Mouse (Mus musculus): ENCODE data around the gene Tril. TPM values are rescaled to one million over a fixed set of nuclear protein-coding genes. Genes with fewer than 3 reads are reported as not detected.

Tril gene
- polyA plus RNA-seq, 1 experiment, result not detected

GRCm38 (mm10) chr6:53779526-53779925, 41.1 kb downstream of the Tril start:
- 82% methylated on average over 7 of the region's 7 CpGs for WGBS
- Histone ChIP-seq H3K27ac (ENCODE audit: insufficient read depth, low read depth, low read length) (no peak overlapping the region), H3K4me3 (ENCODE audit: insufficient read depth, low read depth, low read length) (no peak overlapping the region), H3K4me1 (ENCODE audit: control insufficient read depth, insufficient read depth, low read length) (no peaks in the 10 kb centered on the region)
- TF ChIP-seq CTCF (IDR thresholded peaks at IDR 0.05; ENCODE audit: insufficient read depth, low read depth, low read length) (no peak), POLR2A (IDR thresholded peaks at IDR 0.05; ENCODE audit: insufficient read depth, low read depth, low read length) (no peak)

DNA sequence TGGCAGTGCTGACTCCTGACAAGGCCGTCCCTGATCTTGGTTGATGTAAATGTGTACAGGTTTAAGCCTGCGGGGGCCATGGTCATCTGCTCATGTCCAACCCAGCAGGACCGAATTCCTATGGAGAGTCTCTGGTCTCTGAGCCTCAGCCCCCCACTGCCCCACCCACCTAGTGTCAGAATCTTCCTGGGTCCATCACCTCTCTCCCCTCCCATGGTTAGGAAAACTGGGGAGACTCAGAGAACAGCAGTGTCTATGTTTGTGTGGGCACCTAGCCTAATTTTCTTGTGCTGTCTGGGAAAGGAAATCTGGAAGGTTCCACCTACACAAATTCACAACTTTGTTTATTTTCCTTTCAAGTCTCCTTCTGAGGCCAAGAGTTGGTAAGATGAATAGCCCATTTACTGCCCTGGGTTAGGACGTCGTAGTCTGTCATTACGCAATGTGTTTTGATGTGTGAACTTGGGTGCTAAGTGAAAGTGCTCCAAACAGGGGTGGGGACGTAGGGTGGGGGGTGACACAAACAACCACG, 42.1 kb downstream of the Tril start:
- WGBS, result 75% methylated on average over 8 of the region's 8 CpGs
- TF ChIP-seq CTCF (IDR thresholded peaks at IDR 0.05; ENCODE audit: insufficient read depth, low read depth, low read length) (no peak), POLR2A (IDR thresholded peaks at IDR 0.05; ENCODE audit: insufficient read depth, low read depth, low read length) (no peak)
- Histone ChIP-seq H3K27ac (ENCODE audit: insufficient read depth, low read depth, low read length) (no peak overlapping the region), H3K4me1 (ENCODE audit: control insufficient read depth, insufficient read depth, low read length) (no peaks in the 10 kb centered on the region), H3K4me3 (ENCODE audit: insufficient read depth, low read depth, low read length) (no peak overlapping the region)

GRCm38 (mm10) chr6:53768275-53768674, 52.4 kb downstream of the Tril start:
- Histone ChIP-seq H3K4me1 (ENCODE audit: control insufficient read depth, insufficient read depth, low read length) (peaks cover 3% of the 10 kb centered on the region), H3K27ac (ENCODE audit: insufficient read depth, low read depth, low read length) (no peak overlapping the region), H3K4me3 (ENCODE audit: insufficient read depth, low read depth, low read length) (no peak overlapping the region)
- 94% methylated on average over 4 of the region's 4 CpGs for WGBS
- no peak for TF ChIP-seq POLR2A (IDR thresholded peaks at IDR 0.05; ENCODE audit: insufficient read depth, low read depth, low read length)

DNA sequence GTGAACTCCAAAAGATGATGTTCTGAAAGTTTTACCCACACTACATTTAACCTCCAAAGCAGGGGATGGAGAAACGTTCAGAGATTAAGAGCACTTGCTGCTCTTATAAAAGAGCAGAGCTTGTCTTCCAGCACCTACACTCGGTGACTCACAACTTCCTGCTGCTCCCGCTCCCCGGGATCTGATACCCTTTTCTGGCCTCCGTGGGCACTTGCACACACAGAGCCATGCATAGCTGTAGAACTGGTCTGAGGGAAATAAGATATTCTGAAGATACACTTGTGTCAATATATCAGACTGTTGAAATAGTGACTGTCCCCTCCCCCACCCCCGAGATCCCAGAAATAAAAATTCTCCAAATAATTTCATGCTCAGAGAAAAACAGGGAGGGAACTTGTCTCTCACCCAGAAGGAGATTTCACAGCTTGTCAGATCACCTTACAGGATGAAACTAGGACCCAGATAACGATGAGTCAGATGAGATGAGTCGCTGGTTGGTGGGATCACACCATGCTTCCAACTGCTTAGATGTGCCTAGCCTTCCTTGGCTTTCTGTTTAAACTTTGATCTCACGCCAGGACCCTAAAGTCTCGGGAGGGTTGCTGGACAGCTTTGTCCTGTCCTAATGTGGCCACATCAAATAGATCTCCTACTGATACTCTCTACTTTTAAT, 54.3 kb downstream of the Tril start:
- H3K4me1 ChIP-seq (ENCODE audit: control insufficient read depth, insufficient read depth, low read length), result peaks cover 3% of the 10 kb centered on the region
- WGBS, result 52% methylated on average over 10 of the region's 10 CpGs

DNA sequence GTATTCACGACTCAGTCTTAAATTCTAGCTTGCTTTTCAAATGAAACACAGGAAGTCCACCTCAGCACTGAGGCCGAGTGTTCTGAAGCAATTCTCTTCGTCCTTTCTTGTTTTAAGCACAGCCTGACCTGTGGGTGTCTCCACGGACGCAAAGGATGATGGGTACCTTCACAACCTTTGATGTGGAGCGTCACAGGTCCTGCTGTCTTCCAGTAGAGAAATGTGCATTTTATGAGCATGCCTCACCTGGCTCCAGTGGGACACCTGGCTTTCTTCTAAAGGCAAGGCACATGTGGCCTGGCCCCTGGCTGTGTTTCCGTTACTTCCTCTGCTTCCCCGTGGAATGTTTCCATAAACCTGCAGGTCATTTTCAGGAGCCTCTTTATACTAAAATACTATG, 54.9 kb downstream of the Tril start:
- Histone ChIP-seq H3K27ac (ENCODE audit: insufficient read depth, low read depth, low read length) (no peak overlapping the region), H3K4me3 (ENCODE audit: insufficient read depth, low read depth, low read length) (no peak overlapping the region), H3K4me1 (ENCODE audit: control insufficient read depth, insufficient read depth, low read length) (peaks cover 3% of the 10 kb centered on the region)
- 77% methylated on average over 8 of the region's 8 CpGs for WGBS
- TF ChIP-seq POLR2A (IDR thresholded peaks at IDR 0.05; ENCODE audit: insufficient read depth, low read depth, low read length) (no peak), CTCF (IDR thresholded peaks at IDR 0.05; ENCODE audit: insufficient read depth, low read depth, low read length) (no peak)

More for the DNA sequence above, 54.3 kb downstream of the Tril start:
- no peak for TF ChIP-seq POLR2A (IDR thresholded peaks at IDR 0.05; ENCODE audit: insufficient read depth, low read depth, low read length)
- no peak for TF ChIP-seq CTCF (IDR thresholded peaks at IDR 0.05; ENCODE audit: insufficient read depth, low read depth, low read length)
- H3K4me3 ChIP-seq (ENCODE audit: insufficient read depth, low read depth, low read length), result no peak overlapping the region
- H3K27ac ChIP-seq (ENCODE audit: insufficient read depth, low read depth, low read length), result no peak overlapping the region

Other genes with a start within 250 kb of the Tril start
- not detected in 2 replicates for gene Cpvl, start 157.8 kb upstream of the Tril start, polyA plus RNA-seq (2012; ENCODE audit: insufficient read depth, insufficient read length, low replicate concordance, missing spikeins)
- not detected in 2 replicates for gene Chn2, start 218.7 kb upstream of the Tril start, polyA plus RNA-seq (2012; ENCODE audit: insufficient read depth, insufficient read length, low replicate concordance, missing spikeins)

All from olfactory bulb, adult 2 months (tissue).